ENCODE assay signal across 15 mouse cellular contexts in the genomic region with DNA sequence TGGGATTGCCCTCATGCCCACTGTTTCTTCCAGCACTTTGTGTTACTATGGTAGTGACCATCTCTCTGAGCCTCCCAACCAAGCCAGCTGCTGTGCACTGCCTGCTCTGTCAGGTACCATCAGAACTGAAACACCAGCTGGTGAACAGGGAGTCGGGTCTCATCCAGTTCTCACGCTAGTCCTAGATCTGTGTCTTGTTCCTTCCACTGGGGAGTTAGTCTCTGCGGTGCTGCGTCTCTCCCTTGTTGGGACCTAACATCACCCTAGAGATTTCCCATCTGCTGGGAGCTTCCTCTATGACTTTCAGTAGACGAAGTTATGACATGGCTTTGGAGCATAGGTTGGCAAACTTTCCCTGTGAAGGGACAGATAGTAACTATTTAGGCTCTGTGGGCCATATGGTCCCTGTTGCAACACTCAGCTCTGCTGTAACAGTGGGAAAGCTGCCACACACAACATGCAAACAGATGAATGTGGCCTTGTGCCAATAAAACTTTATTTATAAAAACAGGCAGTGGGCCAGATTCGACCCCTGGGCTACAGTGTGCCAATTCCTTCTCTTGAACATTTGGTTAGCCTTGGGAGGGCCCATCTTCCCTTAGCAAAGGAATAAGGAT.
A peak's percentile ranks its signal among the peaks of the same experiment; 100 is the strongest.
DNase-seq lines count a peak whose midpoint lies in the region; ATAC-seq and TF ChIP-seq lines count a peak whose summit lies in the region.
"Had no signal": no experiment of that assay in that cellular context is flagged by ENCODE, and none has a peak within 500 bp of the region (broad histone marks: within the 10 kb centered on the region; RNA-seq: fewer than 3 reads in every experiment).

No protein-coding gene starts in this region.

- peak; percentile 36; the same call in 1 of the 2 replicates for TF ChIP-seq EP300 in lung, postnatal 0 days (IDR thresholded peaks at IDR 0.05)

- peak; percentile 91 for ATAC-seq in lung, postnatal 0 days
- peak; percentile 90 for ATAC-seq in forebrain, postnatal 0 days
- ATAC-seq in liver, embryonic 11.5 days (replicated peaks; ENCODE audit: low FRiP score) = no peak

- no peak overlapping the region for H3K27ac ChIP-seq in heart, embryonic 10.5 days
- H3K27ac ChIP-seq in lung, postnatal 0 days (ENCODE audit: low read length) = no peak overlapping the region
- no peak overlapping the region for H3K27ac ChIP-seq in forebrain, postnatal 0 days (ENCODE audit: low read depth, low read length)
- H3K27ac ChIP-seq in liver, embryonic 11.5 days (ENCODE audit: low read depth, low read length) = no peak overlapping the region
- H3K27ac ChIP-seq: embryonic facial prominence, embryonic 12.5 days; heart, adult 2 months; left cerebral cortex, adult 2 months; liver, embryonic 13.5 days; stomach, embryonic 15.5 days had no signal

- peak; percentile 43 for DNase-seq in heart, embryonic 10.5 days (ENCODE audit: low spot score)
- DNase-seq in heart, postnatal 4 days = no peak
- peak; percentile 88 for DNase-seq in lung, postnatal 0 days (ENCODE audit: low spot score)
- no peak for DNase-seq in lung, postnatal 25 days (ENCODE audit: low spot score)
- peak; percentile 78 for DNase-seq in forebrain, postnatal 0 days
- DNase-seq in lung, postnatal 4 days = peak; percentile 33 to 62
- DNase-seq in liver, embryonic 11.5 days (ENCODE audit: low spot score) = no peak
- DNase-seq: cerebellum, adult 9-10 months; heart, adult 2 months; kidney, postnatal 10 days; liver, embryonic 13.5 days; thymus, postnatal 4 days had no signal

- no peak overlapping the region for H3K4me3 ChIP-seq in heart, embryonic 10.5 days
- H3K4me3 ChIP-seq in lung, postnatal 0 days (ENCODE audit: low read depth, low read length) = no peak overlapping the region
- H3K4me3 ChIP-seq in forebrain, postnatal 0 days (ENCODE audit: low read depth, low read length) = no peak overlapping the region
- H3K4me3 ChIP-seq in liver, embryonic 11.5 days (ENCODE audit: low read depth, low read length) = no peak overlapping the region
- H3K4me3 ChIP-seq: embryonic facial prominence, embryonic 12.5 days; heart, adult 2 months; left cerebral cortex, adult 2 months; liver, embryonic 13.5 days; stomach, embryonic 15.5 days had no signal

- no peaks in the 10 kb centered on the region for H3K36me3 ChIP-seq in heart, embryonic 10.5 days
- H3K36me3 ChIP-seq in lung, postnatal 0 days (ENCODE audit: insufficient read depth, low read length) = no peaks in the 10 kb centered on the region
- H3K36me3 ChIP-seq in forebrain, postnatal 0 days (ENCODE audit: insufficient read depth) = peaks cover 4% of the 10 kb centered on the region; the same call in 1 of the 2 replicates
- no peaks in the 10 kb centered on the region for H3K36me3 ChIP-seq in liver, embryonic 11.5 days (ENCODE audit: control insufficient read depth, insufficient read depth, low read length)
- H3K36me3 ChIP-seq: embryonic facial prominence, embryonic 12.5 days; liver, embryonic 13.5 days; stomach, embryonic 15.5 days had no signal

- no peak for TF ChIP-seq CTCF in lung, postnatal 0 days (IDR thresholded peaks at IDR 0.05)
- TF ChIP-seq CTCF in forebrain, postnatal 0 days (IDR thresholded peaks at IDR 0.05; ENCODE audit: low read depth) = no peak

- H3K4me2 ChIP-seq in lung, postnatal 0 days (replicated peaks; ENCODE audit: low read depth, low read length) = no peak overlapping the region
- H3K4me2 ChIP-seq in forebrain, postnatal 0 days (ENCODE audit: low read depth) = no peak overlapping the region
- H3K4me2 ChIP-seq in liver, embryonic 11.5 days = no peak overlapping the region
- H3K4me2 ChIP-seq: embryonic facial prominence, embryonic 12.5 days; liver, embryonic 13.5 days; stomach, embryonic 15.5 days had no signal

- no peak overlapping the region for H3K9ac ChIP-seq in lung, postnatal 0 days (replicated peaks; ENCODE audit: low read depth)
- H3K9ac ChIP-seq in forebrain, postnatal 0 days = no peak overlapping the region
- no peak overlapping the region for H3K9ac ChIP-seq in liver, embryonic 11.5 days (ENCODE audit: low read depth, low read length)
- H3K9ac ChIP-seq: embryonic facial prominence, embryonic 12.5 days; liver, embryonic 13.5 days; stomach, embryonic 15.5 days had no signal

- H3K9me3 ChIP-seq in heart, embryonic 10.5 days = no peaks in the 10 kb centered on the region
- H3K9me3 ChIP-seq in lung, postnatal 0 days (ENCODE audit: low read length) = no peaks in the 10 kb centered on the region
- no peaks in the 10 kb centered on the region for H3K9me3 ChIP-seq in forebrain, postnatal 0 days (ENCODE audit: low read length)
- H3K9me3 ChIP-seq in liver, embryonic 11.5 days (ENCODE audit: control insufficient read depth, low read length) = no peaks in the 10 kb centered on the region
- H3K9me3 ChIP-seq: embryonic facial prominence, embryonic 12.5 days; liver, embryonic 13.5 days; stomach, embryonic 15.5 days had no signal

- H3K27me3 ChIP-seq in heart, embryonic 10.5 days (ENCODE audit: insufficient read depth, poor library complexity, severe bottlenecking) = no peaks in the 10 kb centered on the region
- H3K27me3 ChIP-seq in lung, postnatal 0 days (replicated peaks; ENCODE audit: insufficient read depth, low read length) = no peaks in the 10 kb centered on the region
- H3K27me3 ChIP-seq in forebrain, postnatal 0 days (ENCODE audit: insufficient read depth, low read length) = no peaks in the 10 kb centered on the region
- no peaks in the 10 kb centered on the region for H3K27me3 ChIP-seq in liver, embryonic 11.5 days (replicated peaks; ENCODE audit: control insufficient read depth, insufficient read depth, low read length)
- H3K27me3 ChIP-seq: embryonic facial prominence, embryonic 12.5 days; liver, embryonic 13.5 days; stomach, embryonic 15.5 days had no signal

- H3K4me1 ChIP-seq in heart, embryonic 10.5 days = no peaks in the 10 kb centered on the region
- no peaks in the 10 kb centered on the region for H3K4me1 ChIP-seq in lung, postnatal 0 days (ENCODE audit: insufficient read depth, low read depth, low read length)
- H3K4me1 ChIP-seq in forebrain, postnatal 0 days (ENCODE audit: insufficient read depth) = no peaks in the 10 kb centered on the region
- H3K4me1 ChIP-seq in liver, embryonic 11.5 days (replicated peaks; ENCODE audit: control insufficient read depth, insufficient read depth, low read length) = no peaks in the 10 kb centered on the region
- H3K4me1 ChIP-seq: embryonic facial prominence, embryonic 12.5 days; liver, embryonic 13.5 days; stomach, embryonic 15.5 days had no signal

- WGBS in heart, embryonic 10.5 days = 83% methylated on average over 6 of the region's 6 CpGs
- WGBS in lung, postnatal 0 days = 48% methylated on average over 6 of the region's 6 CpGs
- 57% methylated on average over 6 of the region's 6 CpGs for WGBS in forebrain, postnatal 0 days
- 85% methylated on average over 6 of the region's 6 CpGs for WGBS in liver, embryonic 11.5 days

Comparison
In these comparisons a context has a peak if more than half of its experiments do, and no peak if none do; other contexts are left out.
1. DNase-seq: peak in heart, embryonic 10.5 days (single experiment), lung, postnatal 0 days (single experiment), forebrain, postnatal 0 days (single experiment) and lung, postnatal 4 days (2 of 2); none in heart, postnatal 4 days (single experiment), lung, postnatal 25 days (single experiment) and liver, embryonic 11.5 days (single experiment).